Comparison of ENCODE assay signal across 8 mouse cellular contexts in genomic region chr9:66945161-66945560, GRCm38 (mm10). TPM values are rescaled to one million over a fixed set of nuclear protein-coding genes. Genes with fewer than 3 reads are reported as not detected.
DNase-seq lines count a peak whose midpoint lies in the region; ATAC-seq and TF ChIP-seq lines count a peak whose summit lies in the region.

No protein-coding gene starts in this region.

- in situ Hi-C loops in Patski (cut with MboI; ENCODE audit: low pct_unique_long_range_greater_than_20kb), result loop anchor here (25.0 kb wide), 1 partner anchor 308 kb away; no protein-coding TSS in a partner anchor

- POLR2A ChIA-PET in Patski (lab: Charles Lee), result interaction anchor here (0.6 to 1.6 kb wide), 2 partner anchors 11 to 213 kb away, joined by 5 read pairs; no protein-coding TSS in a partner anchor

- H3K27ac ChIP-seq in heart, embryonic 13.5 days (replicated peaks), result peak overlapping the region; percentile 95
- H3K27ac ChIP-seq in hindbrain, embryonic 11.5 days (ENCODE audit: low read depth, low read length), result peak overlapping the region; percentile 94
- peak overlapping the region; percentile 96 for H3K27ac ChIP-seq in midbrain, embryonic 13.5 days

- H3K27me3 ChIP-seq in heart, embryonic 13.5 days (replicated peaks), result no peaks in the 10 kb centered on the region
- no peaks in the 10 kb centered on the region for H3K27me3 ChIP-seq in Patski
- no peaks in the 10 kb centered on the region for H3K27me3 ChIP-seq in hindbrain, embryonic 11.5 days (ENCODE audit: control insufficient read depth, insufficient read depth, low read length)
- H3K27me3 ChIP-seq in midbrain, embryonic 13.5 days, result no peaks in the 10 kb centered on the region

- H3K4me2 ChIP-seq in heart, embryonic 13.5 days, result peak overlapping the region; percentile 82
- peak overlapping the region; percentile 49 for H3K4me2 ChIP-seq in hindbrain, embryonic 11.5 days (replicated peaks; ENCODE audit: low read depth, low read length)
- H3K4me2 ChIP-seq in midbrain, embryonic 13.5 days (replicated peaks), result peak overlapping the region; percentile 91

- no peak for DNase-seq in heart, adult 9 months (ENCODE audit: low spot score in 2 of 2)
- DNase-seq in Patski (ENCODE audit: low read depth, low spot score), result no peak
- no peak for DNase-seq in hindbrain, embryonic 11.5 days (ENCODE audit: low spot score)
- DNase-seq in ovary, postnatal 10 days (ENCODE audit: low spot score), result no peak
- DNase-seq in right cerebral cortex, adult 18-20 months, result no peak
- DNase-seq in testis, postnatal 10 days (ENCODE audit: low spot score), result no peak

- TF ChIP-seq CTCF in Patski (IDR thresholded peaks at IDR 0.05), result no peak

- ATAC-seq in heart, embryonic 13.5 days (ENCODE audit: extremely low read depth, insufficient number of reproducible peaks, low FRiP score, low TSS enrichment), result no peak
- ATAC-seq in Patski, result peak; percentile 2
- ATAC-seq in hindbrain, embryonic 11.5 days (ENCODE audit: low FRiP score), result no peak
- no peak for ATAC-seq in midbrain, embryonic 13.5 days

- H3K36me3 ChIP-seq in heart, embryonic 13.5 days, result peaks cover 18% of the 10 kb centered on the region
- H3K36me3 ChIP-seq in hindbrain, embryonic 11.5 days (ENCODE audit: control insufficient read depth, insufficient read depth, low read length), result peaks cover 2% of the 10 kb centered on the region; the same call in 1 of the 2 replicates
- peaks cover 9% of the 10 kb centered on the region for H3K36me3 ChIP-seq in midbrain, embryonic 13.5 days

- CTCF ChIA-PET in Patski (lab: Charles Lee), result interaction anchor here (0.6 kb wide), 1 partner anchor 68 kb away, joined by 3 read pairs; no protein-coding TSS in a partner anchor

- H3K9me3 ChIP-seq in heart, embryonic 13.5 days, result no peaks in the 10 kb centered on the region
- no peaks in the 10 kb centered on the region for H3K9me3 ChIP-seq in hindbrain, embryonic 11.5 days (ENCODE audit: control insufficient read depth, low read length)
- no peaks in the 10 kb centered on the region for H3K9me3 ChIP-seq in midbrain, embryonic 13.5 days

- H3K4me1 ChIP-seq in heart, embryonic 13.5 days, result peaks cover 7% of the 10 kb centered on the region; the same call in 1 of the 2 replicates
- no peaks in the 10 kb centered on the region for H3K4me1 ChIP-seq in hindbrain, embryonic 11.5 days (replicated peaks; ENCODE audit: control insufficient read depth, insufficient read depth, low read length)
- peaks cover 6% of the 10 kb centered on the region for H3K4me1 ChIP-seq in midbrain, embryonic 13.5 days (replicated peaks)

- H3K9ac ChIP-seq in heart, embryonic 13.5 days, result peak overlapping the region; percentile 93
- peak overlapping the region; percentile 90 for H3K9ac ChIP-seq in hindbrain, embryonic 11.5 days (ENCODE audit: low read depth, low read length)
- peak overlapping the region; percentile 92 for H3K9ac ChIP-seq in midbrain, embryonic 13.5 days (replicated peaks)

- WGBS in heart, embryonic 13.5 days, result 14% methylated on average over 4 of the region's 4 CpGs
- WGBS in hindbrain, embryonic 11.5 days, result 26% methylated on average over 4 of the region's 4 CpGs
- WGBS in midbrain, embryonic 13.5 days, result 26% methylated on average over 4 of the region's 4 CpGs

- H3K4me3 ChIP-seq in heart, embryonic 13.5 days, result peak overlapping the region; percentile 85
- peak overlapping the region; percentile 91 for H3K4me3 ChIP-seq in hindbrain, embryonic 11.5 days (ENCODE audit: low read depth, low read length)
- H3K4me3 ChIP-seq in midbrain, embryonic 13.5 days (replicated peaks), result peak overlapping the region; percentile 92

RNA-seq across cellular contexts. Expression of gene Rps27l, which starts 0.7 kb away (rescaled TPM):
- polyA plus RNA-seq in heart, embryonic 13.5 days (2015; fragmentation: Nextera tagmentation; extraction: Ambion mirVana), result 523 and 569 TPM in 2 replicates
- 377 TPM for polyA plus RNA-seq in Patski (2021)
- polyA plus RNA-seq in hindbrain, embryonic 11.5 days (2014; fragmentation: Nextera tagmentation; extraction: Ambion mirVana), result 603 TPM in 2 replicates
- 340 and 349 TPM in 2 replicates for polyA plus RNA-seq in midbrain, embryonic 13.5 days (2015; fragmentation: Nextera tagmentation; extraction: Ambion mirVana)

RNA-seq across cellular contexts. Expression of gene Rab8b, which starts 25.7 kb away (rescaled TPM):
- 15.1 and 17.1 TPM in 2 replicates for polyA plus RNA-seq in heart, embryonic 13.5 days (2015; fragmentation: Nextera tagmentation; extraction: Ambion mirVana)
- 21.8 TPM for polyA plus RNA-seq in Patski (2021)
- polyA plus RNA-seq in hindbrain, embryonic 11.5 days (2014; fragmentation: Nextera tagmentation; extraction: Ambion mirVana), result 34.3 and 34.9 TPM in 2 replicates
- polyA plus RNA-seq in midbrain, embryonic 13.5 days (2015; fragmentation: Nextera tagmentation; extraction: Ambion mirVana), result 31.1 and 32.4 TPM in 2 replicates

RNA-seq across cellular contexts. Expression of gene Lactb, which starts 30.1 kb away (rescaled TPM):
- 6.2 and 7.0 TPM in 2 replicates for polyA plus RNA-seq in heart, embryonic 13.5 days (2015; fragmentation: Nextera tagmentation; extraction: Ambion mirVana)
- 55.2 TPM for polyA plus RNA-seq in Patski (2021)
- polyA plus RNA-seq in hindbrain, embryonic 11.5 days (2014; fragmentation: Nextera tagmentation; extraction: Ambion mirVana), result 11.2 and 12.0 TPM in 2 replicates
- polyA plus RNA-seq in midbrain, embryonic 13.5 days (2015; fragmentation: Nextera tagmentation; extraction: Ambion mirVana), result 9.8 and 10.8 TPM in 2 replicates
